Mouse (Mus musculus) testis, adult 2 months (tissue): ENCODE measurements around the gene Foxj3. TPM values are rescaled to one million over a fixed set of nuclear protein-coding genes. Genes with fewer than 3 reads are reported as not detected.

ENCODE experiments used
- H3K27ac ChIP-seq: fragments of 200-500 bp; 2 replicates; pipeline ENCODE4 v1.5.1; 2012; ENCODE audit warnings: low read depth, low read length; ENCODE audit not compliant: control insufficient read depth, insufficient read depth
- H3K27me3 ChIP-seq: fragments of 200-500 bp; 2 replicates; pipeline ENCODE4 v1.6.1; 2012; ENCODE audit warnings: mild to moderate bottlenecking, low read length, moderate library complexity; ENCODE audit not compliant: control insufficient read depth, insufficient read depth
- H3K36me3 ChIP-seq: fragments of 200-500 bp; 2 replicates; pipeline ENCODE4 v1.6.1; 2012; ENCODE audit warnings: mild to moderate bottlenecking, low read length; ENCODE audit not compliant: control insufficient read depth, insufficient read depth
- H3K4me1 ChIP-seq: fragments of 200-500 bp; 2 replicates; pipeline ENCODE4 v1.6.1; 2012; ENCODE audit warnings: low read length; ENCODE audit not compliant: control insufficient read depth, insufficient read depth
- H3K4me3 ChIP-seq: fragments of 200-500 bp; 2 replicates; pipeline ENCODE4 v1.5.1; 2012; ENCODE audit warnings: low read depth, mild to moderate bottlenecking, low read length, moderate library complexity, mixed read lengths; ENCODE audit not compliant: control insufficient read depth
- CTCF ChIP-seq: fragments of 200-500 bp; IDR thresholded peaks from 2 replicates; pipeline ENCODE4 v1.5.1; 2012; ENCODE audit warnings: low read depth, mild to moderate bottlenecking, inconsistent platforms, low read length, moderate library complexity; ENCODE audit not compliant: control insufficient read depth, insufficient read depth, insufficient replicate concordance
- POLR2A ChIP-seq: fragments of 200-500 bp; IDR thresholded peaks from 2 replicates; pipeline ENCODE4 v1.6.1; 2012; ENCODE audit warnings: low read depth, mild to moderate bottlenecking, inconsistent platforms, low read length, moderate library complexity; ENCODE audit not compliant: control insufficient read depth
- polyA plus RNA-seq: library from polyadenylated mRNA; depleted of rRNA; stranded (reverse); fragments of >200 nt; gene quantifications from 2 replicates; pipeline ENCODE4 v1.2.3, GENCODE M21; 2012

Foxj3 gene
- polyA plus RNA-seq, 1 experiment: 8.8 TPM

GRCm38 (mm10) chr4:119631115-119631919 is 94.5 kb downstream of the Foxj3 start:
- Histone ChIP-seq H3K4me3 (no peak overlapping the region), H3K27me3 (no peaks in the 10 kb centered on the region), H3K36me3 (peaks cover 2% of the 10 kb centered on the region; the same call in 1 of the 2 replicates), H3K4me1 (no peaks in the 10 kb centered on the region), H3K27ac (no peak overlapping the region)
- TF ChIP-seq POLR2A: no peak
- peak; percentile 60; the same call in 1 of the 2 replicates for TF ChIP-seq CTCF

DNA sequence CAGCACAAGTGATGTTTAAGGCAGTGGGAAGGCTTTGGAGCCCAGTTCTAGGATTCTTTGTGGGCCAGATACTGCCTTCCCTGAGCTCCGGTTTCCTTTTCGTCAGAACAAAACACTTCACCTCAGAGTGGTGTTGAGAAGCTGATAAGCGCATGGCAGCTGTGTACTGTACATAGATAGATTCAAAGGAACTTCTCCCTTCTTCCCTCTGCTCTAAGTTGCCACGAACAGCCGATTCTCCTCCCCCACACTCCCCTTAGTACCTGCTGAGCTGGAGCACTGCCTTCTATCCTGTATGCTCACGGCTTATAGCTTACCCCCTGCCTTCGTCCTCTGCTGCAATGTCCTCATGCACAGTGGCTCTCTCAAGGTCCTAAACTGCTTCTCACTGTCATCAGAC is 95.9 kb downstream of the Foxj3 start:
- no peaks in the 10 kb centered on the region for H3K4me1 ChIP-seq
- TF ChIP-seq POLR2A (no peak), CTCF (no peak)
- H3K27ac ChIP-seq: no peak overlapping the region
- no peak overlapping the region for H3K4me3 ChIP-seq
- peaks cover 2% of the 10 kb centered on the region; the same call in 1 of the 2 replicates for H3K36me3 ChIP-seq
- no peaks in the 10 kb centered on the region for H3K27me3 ChIP-seq

DNA sequence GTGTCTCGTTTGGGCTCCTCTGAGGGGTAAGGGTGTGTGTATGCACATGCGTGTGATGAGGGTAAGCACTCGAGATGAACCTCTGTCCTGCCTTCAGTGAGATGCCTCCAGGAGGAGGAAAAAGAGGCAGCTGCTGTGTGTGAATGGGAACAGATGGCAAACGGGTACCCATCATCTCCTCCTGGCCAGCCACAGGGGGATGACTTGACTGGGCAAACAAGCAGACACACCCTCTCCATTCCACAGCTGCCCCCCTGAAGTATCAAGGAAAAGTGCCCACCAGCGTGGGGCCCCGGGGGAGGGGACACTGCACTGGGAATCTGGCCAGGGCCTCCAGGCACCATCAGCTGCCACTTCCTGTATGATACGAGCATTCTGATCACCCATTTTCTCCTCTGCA is 96.5 kb downstream of the Foxj3 start:
- no peak overlapping the region for H3K27ac ChIP-seq
- TF ChIP-seq CTCF (no peak), POLR2A (no peak)
- no peak overlapping the region for H3K4me3 ChIP-seq
- peaks cover 2% of the 10 kb centered on the region; the same call in 1 of the 2 replicates for H3K4me1 ChIP-seq
- no peaks in the 10 kb centered on the region for H3K27me3 ChIP-seq
- peaks cover 2% of the 10 kb centered on the region; the same call in 1 of the 2 replicates for H3K36me3 ChIP-seq

DNA sequence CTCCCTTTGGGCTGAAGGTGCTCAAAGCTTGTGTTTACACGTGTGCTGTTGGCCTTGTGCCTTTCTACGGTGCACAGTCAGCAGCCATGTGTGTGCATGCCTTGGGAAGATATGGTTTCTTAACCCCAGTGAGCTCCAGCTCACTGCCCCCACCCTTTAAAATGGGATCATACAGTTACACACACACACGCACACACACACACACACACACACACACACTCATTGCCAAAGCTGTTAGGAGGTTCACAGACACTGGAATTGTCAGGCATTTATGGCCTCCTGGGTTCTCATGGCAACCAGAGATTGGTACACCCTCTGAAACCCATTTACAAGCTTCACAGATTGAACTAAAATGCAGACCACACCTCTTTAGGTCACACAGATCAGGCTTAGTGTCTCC is 97.1 kb downstream of the Foxj3 start:
- no peak for TF ChIP-seq POLR2A
- TF ChIP-seq CTCF: no peak
- H3K27ac ChIP-seq: no peak overlapping the region
- peaks cover 2% of the 10 kb centered on the region; the same call in 1 of the 2 replicates for H3K36me3 ChIP-seq

DNA sequence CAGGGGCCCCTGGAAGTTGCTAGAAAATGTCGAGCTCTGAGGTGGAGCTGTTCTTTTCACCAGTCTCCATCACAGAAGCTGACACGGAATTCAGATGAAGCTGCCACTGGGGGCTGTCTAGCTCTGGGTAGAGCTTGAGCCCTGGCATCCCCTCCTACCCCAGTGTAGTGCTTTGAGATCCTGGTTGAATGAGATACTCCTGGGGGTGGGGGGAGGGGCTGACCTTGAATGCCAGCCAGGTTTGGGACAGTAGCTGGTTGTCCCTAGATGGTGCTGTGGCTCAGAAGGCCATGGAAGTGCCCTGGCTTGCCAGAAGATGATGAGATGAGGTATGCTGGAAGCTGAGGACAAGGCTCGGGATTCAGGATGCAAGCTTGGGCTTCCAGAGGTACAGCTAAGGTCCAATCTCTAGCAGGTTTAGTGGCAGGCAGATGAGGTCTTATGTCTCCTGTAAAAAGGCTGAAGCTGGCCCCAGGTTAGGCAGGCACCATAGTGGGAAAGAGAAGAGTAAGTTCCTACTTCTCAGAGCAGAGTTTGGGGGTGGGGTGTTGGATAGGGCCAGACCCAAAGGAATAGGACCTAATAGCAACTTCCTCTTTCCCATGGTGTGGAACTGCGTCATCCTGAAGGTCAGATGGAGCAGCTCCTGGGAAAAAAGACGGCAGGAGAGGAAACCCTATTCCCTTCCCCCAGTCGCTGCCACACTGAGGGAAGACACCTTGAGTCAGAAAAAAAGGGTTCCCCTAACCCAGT is 98.3 kb downstream of the Foxj3 start:
- Histone ChIP-seq H3K4me3 (no peak overlapping the region), H3K27me3 (no peaks in the 10 kb centered on the region), H3K36me3 (no peaks in the 10 kb centered on the region; the same call in 1 of the 2 replicates), H3K27ac (no peak overlapping the region), H3K4me1 (peaks cover 8% of the 10 kb centered on the region; the same call in 1 of the 2 replicates)
- TF ChIP-seq POLR2A (no peak), CTCF (no peak)

More for the DNA sequence above, 97.1 kb downstream of the Foxj3 start:
- peaks cover 5% of the 10 kb centered on the region; the same call in 1 of the 2 replicates for H3K4me1 ChIP-seq
- H3K27me3 ChIP-seq: no peaks in the 10 kb centered on the region
- no peak overlapping the region for H3K4me3 ChIP-seq

DNA sequence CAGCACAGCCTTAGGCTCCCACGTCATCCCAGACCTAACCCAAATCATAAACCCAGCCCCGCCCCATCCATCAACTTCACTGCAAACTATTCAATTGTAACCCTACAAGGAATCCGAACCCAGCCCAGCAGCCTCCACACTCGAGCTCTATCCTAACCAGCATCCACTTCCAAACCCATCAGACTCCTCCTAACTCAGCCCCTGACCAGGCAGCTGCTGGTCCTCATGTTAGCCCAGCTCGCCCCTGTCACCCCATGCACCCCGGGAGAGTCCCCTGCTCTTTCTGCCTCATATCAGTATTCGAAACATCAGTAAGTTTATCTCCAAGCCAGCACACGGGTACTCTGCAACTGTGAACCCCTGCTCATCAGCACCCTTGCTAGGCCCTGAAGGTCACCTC is 98.9 kb downstream of the Foxj3 start:
- no peak overlapping the region for H3K4me3 ChIP-seq
- no peak for TF ChIP-seq POLR2A
- no peak for TF ChIP-seq CTCF
- no peaks in the 10 kb centered on the region for H3K27me3 ChIP-seq
- no peak overlapping the region for H3K27ac ChIP-seq
- no peaks in the 10 kb centered on the region for H3K36me3 ChIP-seq
- peaks cover 8% of the 10 kb centered on the region; the same call in 1 of the 2 replicates for H3K4me1 ChIP-seq

DNA sequence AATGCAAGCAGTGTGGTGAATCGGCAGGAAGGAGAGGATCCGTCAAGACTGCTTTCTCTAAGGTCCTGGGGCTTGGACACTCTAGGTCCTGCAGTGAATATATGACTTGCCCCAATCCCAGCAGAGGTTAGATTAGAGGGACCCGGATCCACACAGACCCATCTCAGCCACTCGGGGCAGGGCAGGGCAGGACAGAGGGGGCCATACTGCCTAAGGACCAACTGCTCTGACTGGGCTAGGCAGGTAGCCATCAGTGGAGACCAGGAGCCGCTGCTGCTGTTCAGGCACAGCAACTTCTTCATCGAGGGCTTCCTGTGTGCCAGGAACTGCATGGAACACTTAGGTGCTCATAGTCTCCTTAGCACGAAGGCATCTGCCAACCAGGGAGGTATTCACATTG is 99.9 kb downstream of the Foxj3 start:
- Histone ChIP-seq H3K27me3 (no peaks in the 10 kb centered on the region), H3K4me1 (peaks cover 8% of the 10 kb centered on the region; the same call in 1 of the 2 replicates), H3K4me3 (no peak overlapping the region), H3K36me3 (no peaks in the 10 kb centered on the region), H3K27ac (no peak overlapping the region)
- TF ChIP-seq POLR2A (no peak), CTCF (no peak)
